Mouse (Mus musculus) adrenal gland, postnatal 4 days (tissue): ENCODE results near the gene Cdc37. TPM values are rescaled to one million over a fixed set of nuclear protein-coding genes. Genes with fewer than 3 reads are reported as not detected.
A peak's percentile ranks its signal among the peaks of the same experiment; 100 is the strongest.
"Not testable (repeated sequence)": the region's sequence is repeated elsewhere in the genome, so short reads cannot be mapped to it uniquely, and the experiment has no call there.

Experiments
- DNase-seq, 2 experiments: peaks; one replicate each; pipeline ENCODE4 v3.0.0; 2021 to 2022; ENCODE audit warnings: low spot score in 2 of 2, mixed read lengths in 2 of 2
- long read RNA-seq, 2 experiments: library from polyadenylated mRNA; stranded (forward); transcript quantifications; one replicate each; pipeline ENCODE4 v2.0.0; 2021
- total RNA-seq, 2 experiments: library from RNA; stranded (reverse); gene quantifications; 2 replicates each; pipeline ENCODE4 v1.2.3; 2021

Gene Cdc37
- total RNA-seq = 100 to 1,000 TPM; 174 to 190 TPM
- long read RNA-seq, experiment 1, full-length matches to known transcripts = 209 of 270 reads
- long read RNA-seq, experiment 1, partial matches to known transcripts = 31 of 270 reads
- long read RNA-seq, experiment 1, other reads (novel, unspliced or antisense) = 30 of 270 reads
- long read RNA-seq, experiment 2, full-length matches to known transcripts = 311 of 376 reads
- long read RNA-seq, experiment 2, partial matches to known transcripts = 26 of 376 reads
- long read RNA-seq, experiment 2, other reads (novel, unspliced or antisense) = 39 of 376 reads

DNA sequence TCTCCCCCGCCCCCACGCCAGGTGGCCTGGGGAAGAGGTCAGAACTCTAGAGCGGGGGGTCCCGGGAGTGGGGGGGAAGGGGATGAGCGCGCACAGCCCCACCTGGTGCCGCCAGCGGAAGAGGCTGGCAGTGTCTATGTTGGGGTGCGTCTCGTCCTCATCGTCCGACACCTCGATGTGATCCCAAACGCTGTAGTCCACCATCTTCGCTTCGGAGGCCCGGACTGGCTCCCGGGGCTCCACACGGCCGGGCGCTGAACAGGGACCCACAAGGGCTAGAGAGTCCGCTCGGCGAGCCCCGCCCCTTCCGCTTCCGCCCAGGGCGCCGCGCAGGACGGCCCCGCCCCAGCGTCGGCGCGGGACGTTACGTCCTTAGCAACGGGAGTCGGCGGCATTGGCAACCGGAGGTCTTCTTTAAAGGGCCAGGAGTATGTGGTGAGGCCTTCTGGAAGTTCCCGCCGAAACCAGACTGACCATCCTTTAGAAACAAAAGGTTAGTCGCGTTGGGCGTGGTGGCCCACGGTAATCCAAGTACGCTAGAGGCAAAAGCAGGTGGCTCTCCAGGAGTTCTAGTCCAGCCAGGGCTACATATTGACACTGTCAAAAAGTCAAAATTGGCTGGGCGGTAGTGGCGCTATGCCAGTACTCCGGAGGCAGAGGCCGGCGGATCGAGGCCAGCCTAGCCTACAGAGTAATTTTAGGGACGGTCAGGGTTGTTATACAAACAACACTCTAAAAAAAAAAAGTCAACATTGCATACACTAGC is at the start of gene Cdc37:
TSS of gene Cdc37 (minus strand) at position 329 of the 766 bp plus-strand sequence.
- peak; percentile 78 to 80 for DNase-seq

DNA sequence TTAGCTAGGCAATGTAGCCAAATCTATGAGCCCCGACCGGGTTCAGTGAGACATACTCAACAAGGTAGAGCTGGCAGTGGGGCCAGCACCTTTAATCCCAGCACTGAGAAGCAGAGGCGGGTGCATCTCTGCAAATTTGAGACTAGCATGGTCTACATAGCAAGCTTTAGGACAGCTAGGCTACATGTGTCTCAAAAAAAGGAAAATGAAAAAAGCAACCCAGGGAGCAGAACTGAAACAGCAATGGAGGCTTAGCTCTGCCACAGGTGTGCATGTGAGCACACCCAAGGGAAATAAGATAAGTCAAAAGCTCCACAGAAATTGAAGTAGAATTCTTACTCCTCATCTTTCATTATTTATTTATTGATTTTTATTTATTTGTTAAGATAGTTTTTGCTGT is 49.2 kb upstream of the Cdc37 start:
- no peak for DNase-seq

DNA sequence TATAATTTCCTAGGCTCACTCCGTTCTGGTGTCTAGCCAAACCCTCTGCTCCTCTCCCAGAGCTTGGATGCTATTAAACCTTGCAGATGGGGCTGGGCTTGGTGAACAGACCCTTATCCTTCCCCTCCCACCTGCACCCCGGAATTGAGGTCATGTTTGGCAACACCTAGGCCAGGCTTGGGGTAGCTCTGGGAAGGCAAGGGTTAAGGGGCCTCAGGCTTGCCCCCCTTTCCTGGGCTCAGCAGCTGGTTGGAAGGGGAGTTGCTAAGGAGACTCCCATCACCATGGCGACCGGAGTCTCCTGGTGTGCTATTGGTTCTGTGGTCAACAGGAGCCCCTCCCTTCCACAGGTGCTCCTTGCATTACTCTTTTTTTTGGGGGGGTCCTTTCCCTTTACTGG is 48.2 kb upstream of the Cdc37 start:
- DNase-seq = no peak

DNA sequence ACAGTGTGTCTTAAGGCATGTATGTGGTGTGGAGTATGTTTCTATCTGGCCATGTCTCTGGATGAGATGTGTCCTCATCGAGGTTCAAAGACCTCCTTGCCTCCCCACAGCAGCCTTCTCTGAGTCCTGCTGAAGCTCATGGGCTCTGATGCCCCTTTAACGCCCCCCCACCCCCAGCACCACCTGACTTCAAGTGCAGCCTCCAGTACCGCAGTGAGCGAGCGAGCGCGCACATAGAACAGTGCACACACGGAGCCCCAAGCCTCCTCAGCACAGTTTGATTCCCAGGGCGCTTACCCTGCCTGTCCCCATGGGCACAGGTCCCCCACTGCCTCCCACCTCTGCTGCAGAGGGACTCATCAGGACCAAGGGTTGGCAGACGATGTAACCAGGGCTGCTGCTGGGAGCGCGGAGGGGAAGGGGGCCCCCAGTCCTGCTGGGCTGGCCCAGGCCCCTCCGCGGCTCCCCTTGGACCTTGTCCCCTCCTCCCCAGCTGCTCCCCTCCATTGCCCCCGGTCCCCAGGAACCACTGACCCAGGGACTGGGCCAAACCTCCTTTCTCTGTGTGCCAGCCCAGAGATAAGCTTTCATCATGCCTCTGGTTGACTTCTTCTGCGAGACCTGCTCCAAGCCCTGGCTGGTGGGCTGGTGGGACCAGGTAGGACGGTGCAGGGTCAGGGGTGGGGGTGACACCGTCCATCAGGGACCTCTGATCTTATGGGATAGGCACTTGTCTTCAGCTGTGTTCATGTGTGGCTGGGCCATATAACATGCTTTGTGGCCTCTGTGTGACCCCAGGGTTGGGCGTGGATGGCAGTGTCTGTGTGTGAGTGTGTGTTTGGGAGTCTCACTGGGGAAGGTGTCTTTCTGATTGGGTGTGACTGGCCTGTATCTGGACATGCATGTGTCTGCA is 47.0 kb upstream of the Cdc37 start:
- DNase-seq = no peak

DNA sequence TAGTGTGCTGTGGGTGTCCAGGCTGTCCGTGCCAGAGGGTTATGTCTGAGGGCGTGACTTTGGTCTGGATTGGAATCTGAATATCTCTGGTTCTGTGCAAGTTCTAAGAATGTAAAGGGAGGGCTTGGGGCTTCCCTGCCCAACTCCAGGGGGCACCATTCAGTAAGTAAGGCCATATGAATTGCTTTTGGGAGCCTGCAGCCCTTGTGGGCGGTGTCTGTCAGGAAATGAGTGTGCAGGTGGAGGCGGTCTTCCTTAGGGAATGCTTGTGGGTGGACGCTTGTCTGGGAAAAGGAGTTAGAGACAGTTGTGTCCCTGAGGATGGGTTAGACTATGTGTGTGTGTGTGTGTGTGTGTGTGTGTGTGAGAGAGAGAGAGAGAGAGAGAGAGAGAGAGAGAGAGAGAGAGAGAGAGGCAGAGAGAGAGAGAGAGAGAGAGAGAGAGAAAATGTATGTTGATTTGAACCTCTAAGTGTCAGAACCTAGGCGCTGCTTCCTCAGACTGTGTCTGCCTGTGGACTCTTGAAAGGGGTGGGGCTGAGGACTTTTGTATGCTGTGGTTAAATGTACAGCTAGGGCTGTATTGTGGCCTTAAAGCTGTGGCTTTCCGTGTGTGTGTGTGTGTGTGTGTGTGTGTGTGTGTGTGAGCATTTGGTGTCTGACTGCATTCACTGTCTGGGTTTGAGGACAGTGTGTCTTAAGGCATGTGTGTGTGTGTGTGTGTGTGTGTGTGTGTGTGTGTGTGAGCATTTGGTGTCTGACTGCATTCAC is 46.1 kb upstream of the Cdc37 start:
- DNase-seq = not testable (repeated sequence)

DNA sequence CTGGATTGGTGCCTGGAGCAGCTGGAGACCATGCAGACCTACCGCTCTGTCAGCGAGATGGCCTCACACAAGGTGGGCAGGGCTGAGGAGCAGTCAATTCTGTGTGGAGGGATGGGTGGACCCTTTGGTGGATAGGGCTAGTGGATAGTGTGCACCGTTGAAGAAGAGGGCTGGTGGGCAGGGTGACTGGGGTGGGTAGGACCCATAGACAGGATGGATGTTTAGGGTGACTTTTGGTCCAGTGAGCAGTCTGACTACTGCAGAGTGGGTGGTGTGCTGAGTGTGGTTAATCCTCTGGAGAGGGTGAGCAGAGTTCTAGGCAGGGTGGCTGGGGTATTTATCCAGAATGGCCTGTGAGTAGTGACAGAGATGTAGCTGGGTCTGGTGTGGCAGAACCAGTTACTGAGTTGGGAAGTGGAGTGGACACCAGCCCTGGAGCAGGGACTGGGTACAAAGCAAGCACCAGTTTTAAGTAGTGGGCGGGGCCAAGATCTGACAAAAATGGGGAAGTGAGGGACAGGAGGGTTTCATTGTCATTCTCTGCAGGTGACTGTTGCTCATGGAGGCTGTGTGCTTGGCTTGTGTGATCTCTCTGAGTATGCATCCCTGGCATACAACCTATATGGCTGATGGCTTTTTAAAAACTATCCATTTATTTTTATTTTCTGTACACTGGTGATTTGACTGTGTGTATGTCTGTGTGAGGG is 45.2 kb upstream of the Cdc37 start:
- no peak for DNase-seq

DNA sequence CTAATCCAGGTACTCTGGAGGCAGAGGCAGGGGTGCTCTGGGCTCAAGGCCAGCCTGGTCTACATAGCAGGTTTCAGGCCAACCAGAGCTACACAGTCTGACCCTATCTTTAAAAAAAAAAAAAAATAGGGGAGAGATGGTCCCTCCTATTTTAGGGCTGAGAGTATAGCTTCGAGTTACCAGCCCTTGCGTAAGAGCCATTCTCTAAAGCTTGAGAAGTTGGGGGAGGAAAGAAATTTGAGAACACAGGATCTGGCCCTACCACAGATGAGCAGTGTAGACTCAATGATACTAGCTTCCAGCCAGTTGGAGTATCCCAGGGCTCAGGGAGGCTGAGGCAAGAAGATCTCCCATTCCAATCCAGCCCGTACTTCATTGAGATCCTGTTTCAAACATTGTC is 44.0 kb upstream of the Cdc37 start:
- no peak for DNase-seq

DNA sequence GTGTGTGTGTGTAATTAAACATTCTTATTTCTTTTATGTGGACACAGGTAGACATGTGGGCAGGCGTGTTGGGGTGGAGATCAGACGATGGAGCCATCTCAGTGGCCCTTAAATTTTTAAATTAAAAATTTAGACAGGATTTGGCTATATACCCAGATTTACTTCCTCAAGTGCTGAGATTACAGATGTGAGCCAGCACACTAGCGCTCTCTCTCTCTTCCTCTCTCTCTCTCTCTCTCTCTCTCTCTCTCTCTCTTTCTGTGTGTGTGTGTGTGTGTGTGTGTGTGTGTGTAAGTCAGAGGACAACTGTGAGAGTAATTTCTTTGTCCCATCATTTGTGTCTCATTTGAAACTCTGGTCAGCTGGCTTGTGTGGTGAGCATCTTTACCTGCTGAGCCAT is 40.9 kb upstream of the Cdc37 start:
- DNase-seq = no peak

DNA sequence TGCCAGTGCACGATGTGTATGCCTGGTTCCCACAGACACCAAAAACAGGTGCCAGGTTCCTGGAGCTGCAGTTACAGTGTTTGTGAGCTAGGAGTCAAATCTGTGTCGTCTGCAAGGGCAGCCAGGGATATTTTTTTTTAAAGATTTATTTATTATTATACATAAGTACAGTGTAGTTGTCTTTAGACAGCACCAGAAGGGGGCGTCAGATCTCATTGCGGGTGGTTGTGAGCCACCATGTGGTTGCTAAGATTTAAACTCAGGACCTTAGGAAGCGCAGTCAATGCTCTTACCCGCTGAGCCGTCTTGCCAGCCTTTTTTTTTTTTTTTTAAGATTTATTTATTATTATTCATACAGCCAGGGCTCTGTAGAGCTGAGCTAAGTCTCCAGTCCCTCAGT is 40.1 kb upstream of the Cdc37 start:
- DNase-seq = no peak

DNA sequence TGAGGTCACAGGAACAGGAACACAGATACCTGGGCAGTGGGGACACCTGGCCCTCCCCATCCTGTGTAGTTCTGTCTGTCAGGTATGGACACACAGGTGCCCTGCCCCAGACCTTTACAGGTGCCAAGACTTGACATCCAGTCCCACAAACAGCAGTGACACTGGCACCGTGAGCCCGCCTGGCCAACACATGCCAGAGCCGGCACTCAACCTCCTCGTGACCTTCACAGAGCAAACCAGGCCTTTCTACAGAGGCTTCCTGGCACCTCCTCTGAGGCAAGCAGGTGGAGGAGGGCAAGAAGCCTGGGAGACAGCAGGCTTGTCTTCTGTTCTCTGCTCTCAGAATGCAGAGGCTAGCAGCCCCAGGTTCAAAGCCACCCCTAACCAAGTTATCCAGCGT is 35.7 kb upstream of the Cdc37 start:
- no peak for DNase-seq

DNA sequence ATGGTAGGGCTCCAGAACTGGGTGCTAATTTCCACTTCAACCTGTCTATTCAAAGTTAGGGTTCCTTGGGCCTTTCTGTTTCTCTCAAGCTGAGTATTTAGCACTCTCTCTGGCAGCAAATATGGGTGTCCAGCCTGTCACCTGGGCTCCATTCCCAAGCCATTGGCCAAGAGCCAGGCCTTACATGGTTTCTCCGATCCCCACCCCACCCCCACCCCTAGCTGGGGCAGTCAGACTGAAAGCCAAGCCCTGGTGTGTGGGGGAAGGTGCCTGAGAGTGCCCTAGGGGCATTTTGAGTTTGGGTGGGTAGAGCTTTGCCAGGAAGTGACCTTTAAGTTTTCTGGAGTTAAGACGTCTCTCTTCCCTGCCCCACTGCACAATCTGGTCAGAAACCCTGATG is 35.0 kb upstream of the Cdc37 start:
- DNase-seq = no peak

DNA sequence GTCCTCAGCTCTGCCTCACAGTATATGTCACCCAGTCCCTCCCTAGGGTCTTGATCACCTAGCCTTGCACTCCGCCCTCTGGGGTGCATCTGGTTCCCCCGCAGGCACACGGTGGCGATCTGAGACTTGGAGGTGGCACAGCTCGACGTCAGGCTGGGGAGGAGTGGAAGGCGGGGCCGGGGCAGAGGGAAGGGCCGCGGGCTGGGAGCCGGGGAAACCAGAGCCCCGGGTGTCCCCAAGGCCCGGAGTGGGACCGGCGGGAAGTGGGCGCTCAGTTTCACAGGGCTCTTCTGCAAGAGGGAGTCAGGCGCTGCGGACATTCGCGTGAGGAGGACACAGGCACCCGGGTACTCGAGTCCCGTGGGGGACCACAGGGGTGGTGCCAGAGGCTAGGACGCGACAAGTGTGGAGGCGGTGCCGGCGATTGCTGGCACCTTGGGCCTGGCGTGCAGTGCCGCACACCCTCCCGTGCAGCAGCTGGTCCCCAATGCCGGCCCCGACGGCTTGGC is 34.2 kb upstream of the Cdc37 start:
- DNase-seq = peak; percentile 40 to 43

DNA sequence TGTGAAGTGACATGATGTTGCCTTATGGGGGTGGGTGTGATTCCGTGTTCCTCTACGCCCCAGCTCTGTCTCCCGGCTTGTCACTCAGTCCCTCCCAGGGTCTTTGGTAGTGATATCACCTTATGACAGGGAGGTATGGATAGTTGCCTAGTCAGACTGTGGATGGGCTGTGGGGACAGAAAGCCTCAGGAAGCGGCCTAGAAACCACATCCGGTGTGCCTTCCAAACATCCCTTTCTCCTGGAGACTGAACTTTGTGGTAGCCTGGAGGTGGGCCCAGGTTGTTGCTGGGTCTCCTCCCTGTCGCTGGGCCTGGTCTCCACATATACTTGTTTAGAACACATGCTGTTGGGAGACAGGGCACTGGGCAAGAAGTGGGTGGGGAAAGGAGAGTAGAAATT is 33.6 kb upstream of the Cdc37 start:
- DNase-seq = no peak

DNA sequence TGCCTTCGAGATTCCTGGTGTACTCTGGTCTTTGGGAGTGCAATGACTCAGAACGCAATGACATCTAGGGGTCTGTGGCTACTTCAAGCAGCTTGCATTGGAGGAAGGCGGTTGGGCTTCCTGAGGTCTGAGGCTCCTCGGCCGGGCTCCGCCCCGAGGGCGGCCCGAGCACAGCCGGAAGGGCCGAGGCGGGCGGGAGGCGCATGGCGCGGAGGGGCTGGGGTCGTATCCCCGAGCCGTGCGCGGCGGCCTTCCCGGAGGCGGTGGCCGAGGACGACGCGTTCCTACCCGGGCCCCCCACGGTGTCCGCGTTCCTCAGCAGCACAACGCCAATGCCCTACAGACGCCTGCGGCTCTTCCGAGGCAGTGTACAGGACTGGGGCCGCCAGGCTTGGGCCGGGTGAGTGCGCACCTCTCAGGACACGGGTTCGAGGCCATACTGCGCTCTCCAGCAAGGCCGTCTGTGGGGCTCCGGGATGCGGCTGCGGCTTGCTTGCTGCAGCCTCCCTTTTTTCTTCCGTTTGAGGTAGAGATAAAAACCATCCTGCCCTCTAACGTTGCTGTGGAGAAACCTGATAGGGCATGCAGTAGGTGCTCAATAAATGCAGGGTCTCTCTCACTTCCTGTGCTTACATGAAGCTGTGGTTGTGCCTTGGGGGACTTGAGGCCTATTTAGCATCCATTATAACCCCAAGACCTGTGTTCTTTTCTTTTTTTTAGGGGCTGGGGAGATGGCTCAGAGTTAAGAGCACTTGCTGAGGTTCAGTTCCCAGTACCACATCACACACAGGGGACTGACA is 31.8 kb upstream of the Cdc37 start:
- DNase-seq = no peak

DNA sequence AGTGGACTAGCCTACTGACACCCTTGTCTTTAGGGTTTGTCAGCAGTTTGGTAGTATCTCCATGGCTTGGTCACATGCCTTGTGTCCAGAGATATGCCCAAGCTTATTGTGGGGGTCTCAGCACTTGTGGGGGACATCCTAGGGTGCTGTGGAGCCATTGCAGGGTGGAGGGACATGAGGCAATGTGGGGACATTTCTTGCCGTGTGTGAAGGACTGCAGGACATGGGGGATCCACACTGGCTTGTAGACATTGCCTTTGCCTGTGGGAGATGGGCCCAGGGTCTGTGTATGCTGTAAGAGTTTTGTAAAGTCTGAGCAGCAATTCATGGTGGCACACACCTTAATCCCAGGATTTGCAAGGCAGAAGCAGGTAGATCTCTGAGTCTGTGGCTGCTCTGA is 31.1 kb upstream of the Cdc37 start:
- no peak for DNase-seq

DNA sequence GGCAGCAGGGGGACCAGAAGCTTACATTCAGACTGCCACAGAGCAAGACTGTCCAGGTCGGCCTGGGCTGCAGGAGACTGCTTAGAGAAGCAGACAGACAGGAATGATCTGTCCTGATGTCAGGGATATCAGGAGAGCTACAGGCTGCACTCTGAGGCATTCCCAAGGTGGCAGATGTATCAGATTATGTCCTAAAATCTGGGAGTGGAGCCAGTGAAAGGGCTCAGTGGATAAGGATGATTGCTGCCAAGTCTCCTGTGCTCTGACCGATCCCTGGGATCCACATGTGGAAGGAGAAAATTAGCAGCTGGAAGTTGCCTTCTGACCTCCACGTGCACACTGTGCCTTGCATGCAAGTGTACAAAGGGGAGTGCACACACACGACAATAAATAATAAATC is 30.6 kb upstream of the Cdc37 start:
- DNase-seq = no peak

DNA sequence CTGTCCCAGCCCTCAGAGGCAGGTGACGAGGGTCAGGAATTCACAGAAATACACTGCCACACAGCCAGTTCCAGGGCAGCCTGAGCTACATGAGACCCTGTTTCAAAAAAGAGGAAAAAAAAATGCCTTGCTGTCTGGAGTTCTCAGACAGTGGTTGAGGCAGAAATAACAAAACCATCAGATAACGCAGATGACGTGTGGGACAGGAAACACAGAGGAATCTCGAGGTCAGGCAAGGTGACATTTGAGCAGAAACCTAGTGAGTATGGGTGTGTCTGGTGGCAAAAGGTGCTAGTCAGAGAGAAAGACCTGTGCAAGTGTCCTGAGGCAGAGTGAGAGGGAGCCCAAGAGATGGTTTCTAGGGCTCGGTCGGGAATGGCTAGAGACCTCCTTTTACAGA is 22.6 kb upstream of the Cdc37 start:
- DNase-seq = no peak

DNA sequence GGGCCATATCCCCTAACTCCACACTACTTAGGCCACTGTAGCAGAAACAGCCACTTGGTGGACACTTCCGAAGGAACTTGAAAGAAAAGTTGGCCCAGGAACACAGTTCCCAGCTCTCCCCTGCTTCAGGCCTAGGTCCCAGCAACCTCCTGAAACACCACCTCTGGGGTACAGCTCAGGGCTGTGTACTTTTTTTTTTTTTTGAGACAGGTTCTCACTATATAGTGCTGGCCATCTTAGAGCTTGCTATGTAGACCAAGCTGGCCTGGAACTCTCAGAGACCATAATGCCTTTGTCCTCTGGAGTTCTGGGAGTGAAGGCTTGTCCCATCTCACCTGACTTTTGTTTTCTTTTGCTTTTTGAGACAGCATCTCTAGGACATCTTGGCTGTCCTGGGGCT is 19.4 kb upstream of the Cdc37 start:
- no peak for DNase-seq
